Mouse (Mus musculus) forebrain, embryonic 11.5 days (tissue): Measurements from ENCODE around the gene Opcml. TPM values are rescaled to one million over a fixed set of nuclear protein-coding genes. Genes with fewer than 3 reads are reported as not detected.

Experiments used
- ATAC-seq: fragments of 200-750 bp; cut with Nextera tagmentation; replicated peaks from 2 replicates; pipeline ENCODE4 v1.8.0; 2017; ENCODE audit warnings: moderate TSS enrichment; ENCODE audit not compliant: low FRiP score
- DNase-seq: peaks from one replicate; pipeline ENCODE4 v3.0.0-alpha.2; 2017; ENCODE audit warnings: low spot score
- H3K27ac ChIP-seq: fragments of 300-500 bp; sonication (generic); 2 replicates; pipeline ENCODE4 v1.5.1; 2014; ENCODE audit warnings: low read depth, low read length
- H3K27me3 ChIP-seq: fragments of 300-500 bp; sonication (generic); 2 replicates; pipeline ENCODE4 v1.6.1; 2014; ENCODE audit warnings: mild to moderate bottlenecking, low read length, mixed read lengths; ENCODE audit not compliant: control insufficient read depth, insufficient read depth
- H3K36me3 ChIP-seq: fragments of 300-500 bp; sonication (generic); 2 replicates; pipeline ENCODE4 v1.6.1; 2014; ENCODE audit warnings: mild to moderate bottlenecking, low read length, moderate library complexity, mixed read lengths; ENCODE audit not compliant: control insufficient read depth, insufficient read depth
- H3K4me1 ChIP-seq: fragments of 300-500 bp; sonication (generic); replicated peaks from 2 replicates; pipeline ENCODE4 v1.6.1; 2014; ENCODE audit warnings: low read length, mixed read lengths; ENCODE audit not compliant: control insufficient read depth, insufficient read depth
- H3K4me2 ChIP-seq: fragments of 300-500 bp; sonication (generic); 2 replicates; pipeline ENCODE4 v1.6.1; 2014; ENCODE audit warnings: low read depth, mild to moderate bottlenecking, low read length, moderate library complexity, mixed read lengths; ENCODE audit not compliant: severe bottlenecking
- H3K4me3 ChIP-seq: fragments of 300-500 bp; sonication (generic); 2 replicates; pipeline ENCODE4 v1.5.1; 2014; ENCODE audit warnings: low read depth, low read length
- H3K9ac ChIP-seq: fragments of 300-500 bp; sonication (generic); 2 replicates; pipeline ENCODE4 v1.6.1; 2014; ENCODE audit warnings: low read length
- H3K9me3 ChIP-seq: fragments of 300-500 bp; sonication (generic); 2 replicates; pipeline ENCODE4 v1.6.1; 2016; ENCODE audit warnings: low read length, mixed read lengths; ENCODE audit not compliant: control insufficient read depth
- WGBS: fragments of 180-500 bp; shearing (Covaris S2); extraction: QIAGEN DNeasy Blood & Tissue Kit; methylation state at CpG from one replicate; pipeline ENCODE4 v1.1.7; 2014; 5-methylcytosine and 5-hydroxymethylcytosine counted together
- polyA plus RNA-seq: library from polyadenylated mRNA; unstranded; fragments of >200 nt; fragmentation: Nextera tagmentation; extraction: Ambion mirVana; gene quantifications from 2 replicates; pipeline ENCODE4 v1.2.1, GENCODE M21; 2014

The Opcml gene
- polyA plus RNA-seq, 1 experiment from 2014 or later = 2.4 TPM

GRCm38 (mm10) chr9:28572136-28572774 lies 781.7 kb downstream of the Opcml start:
- WGBS = 84% methylated on average over 9 of the region's 9 CpGs
- H3K27ac ChIP-seq = no peak overlapping the region

GRCm38 (mm10) chr9:28578730-28579129 lies 788.2 kb downstream of the Opcml start:
- Histone ChIP-seq H3K4me1 (no peaks in the 10 kb centered on the region), H3K27me3 (no peaks in the 10 kb centered on the region), H3K4me2 (no peak overlapping the region), H3K27ac (no peak overlapping the region), H3K4me3 (no peak overlapping the region), H3K9me3 (no peaks in the 10 kb centered on the region), H3K9ac (no peak overlapping the region), H3K36me3 (no peaks in the 10 kb centered on the region)
- DNase-seq (no peak), ATAC-seq (no peak)

More at GRCm38 (mm10) chr9:28572136-28572774, 781.7 kb downstream of the Opcml start:
- Histone ChIP-seq H3K36me3 (no peaks in the 10 kb centered on the region), H3K4me1 (no peaks in the 10 kb centered on the region), H3K4me2 (no peak overlapping the region), H3K27me3 (no peaks in the 10 kb centered on the region), H3K9me3 (no peaks in the 10 kb centered on the region), H3K4me3 (no peak overlapping the region), H3K9ac (no peak overlapping the region)
- DNase-seq (no peak), ATAC-seq (no peak)

DNA sequence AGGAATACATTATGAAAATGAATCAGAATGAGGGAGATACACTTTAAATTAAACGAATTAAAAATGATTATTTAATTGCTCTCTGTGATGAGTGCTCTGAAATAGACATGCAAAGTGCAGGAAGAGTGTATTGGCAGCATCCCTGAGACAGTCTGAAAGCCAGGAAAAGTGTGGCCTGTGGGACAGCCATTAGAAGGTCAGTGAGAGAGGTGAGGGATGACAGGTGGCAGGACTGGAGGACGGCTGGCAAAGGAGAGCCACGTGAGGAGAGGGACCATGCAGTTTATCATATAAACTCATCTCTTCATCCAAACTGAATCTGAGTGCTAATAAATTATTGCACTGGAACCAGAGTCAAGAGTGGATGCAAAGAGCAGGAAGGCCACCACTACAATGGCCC lies 796.7 kb downstream of the Opcml start:
- H3K36me3 ChIP-seq = no peaks in the 10 kb centered on the region
- ATAC-seq (no peak), DNase-seq (no peak)
- H3K9ac ChIP-seq = no peak overlapping the region
- H3K9me3 ChIP-seq = no peaks in the 10 kb centered on the region
- no peaks in the 10 kb centered on the region; the same call in 1 of the 2 replicates for H3K4me1 ChIP-seq
- no peak overlapping the region for H3K4me2 ChIP-seq
- H3K4me3 ChIP-seq = no peak overlapping the region
- WGBS = 83% methylated on average over 3 of the region's 3 CpGs
- H3K27ac ChIP-seq = no peak overlapping the region
- H3K27me3 ChIP-seq = no peaks in the 10 kb centered on the region

DNA sequence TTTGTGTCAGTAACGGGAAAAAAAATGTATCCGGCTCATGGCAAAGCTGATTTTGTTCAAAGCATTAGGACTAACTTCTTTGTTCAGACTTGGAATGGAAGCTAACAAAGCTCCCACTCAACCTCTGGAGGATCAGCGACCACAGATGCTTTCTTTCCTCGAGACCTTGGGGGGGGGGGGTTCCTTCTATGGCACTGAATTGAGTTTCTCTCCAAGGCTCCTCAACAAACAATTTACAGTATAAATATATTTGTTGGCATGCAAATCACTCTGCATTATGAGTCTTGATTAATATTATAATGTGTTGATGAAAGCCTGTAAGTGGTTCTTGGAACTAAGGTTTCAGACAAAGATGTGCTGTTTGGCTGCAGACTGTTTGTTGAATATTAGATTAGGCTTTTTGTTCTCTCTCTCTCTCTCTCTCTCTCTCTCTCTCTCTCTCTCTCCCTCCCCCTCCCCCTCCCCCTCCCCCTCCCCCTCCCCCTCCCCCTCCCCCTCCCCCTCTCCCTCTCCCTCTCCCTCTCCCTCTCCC lies 797.3 kb downstream of the Opcml start:
- 67% methylated on average over 4 of the region's 4 CpGs for WGBS
- no peak overlapping the region for H3K4me2 ChIP-seq
- no peak overlapping the region for H3K27ac ChIP-seq
- no peak for DNase-seq
- no peak overlapping the region for H3K4me3 ChIP-seq
- no peak overlapping the region for H3K9ac ChIP-seq
- no peaks in the 10 kb centered on the region for H3K9me3 ChIP-seq
- no peaks in the 10 kb centered on the region; the same call in 1 of the 2 replicates for H3K4me1 ChIP-seq
- H3K36me3 ChIP-seq = no peaks in the 10 kb centered on the region
- ATAC-seq = no peak; the same call in 1 of the 2 replicates
- no peaks in the 10 kb centered on the region for H3K27me3 ChIP-seq

DNA sequence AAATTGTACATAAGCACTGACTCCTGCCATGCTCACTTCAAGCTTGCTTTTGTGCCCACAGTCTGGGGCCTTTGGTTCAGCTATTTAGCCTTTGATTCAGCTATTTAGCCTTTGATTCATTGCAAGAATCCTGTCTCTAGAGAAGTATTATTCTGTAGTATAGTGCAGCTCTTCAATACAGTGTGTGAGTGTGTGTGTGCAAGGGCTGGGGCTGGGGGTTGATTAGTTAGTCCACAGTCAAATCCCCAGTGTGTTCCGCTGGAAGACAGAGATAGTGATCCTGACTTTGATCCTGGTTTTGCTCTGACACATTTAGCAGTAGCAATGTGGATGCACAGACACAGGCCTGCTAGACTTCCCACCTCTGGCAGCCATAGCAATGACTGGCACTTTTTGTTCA lies 797.9 kb downstream of the Opcml start:
- H3K9ac ChIP-seq = no peak overlapping the region
- no peak for ATAC-seq
- 89% methylated on average over 1 of the region's 1 CpGs for WGBS
- no peaks in the 10 kb centered on the region for H3K27me3 ChIP-seq
- H3K4me1 ChIP-seq = no peaks in the 10 kb centered on the region; the same call in 1 of the 2 replicates
- no peaks in the 10 kb centered on the region for H3K36me3 ChIP-seq
- H3K4me3 ChIP-seq = no peak overlapping the region
- H3K4me2 ChIP-seq = no peak overlapping the region
- no peaks in the 10 kb centered on the region for H3K9me3 ChIP-seq
- no peak for DNase-seq
- H3K27ac ChIP-seq = no peak overlapping the region

DNA sequence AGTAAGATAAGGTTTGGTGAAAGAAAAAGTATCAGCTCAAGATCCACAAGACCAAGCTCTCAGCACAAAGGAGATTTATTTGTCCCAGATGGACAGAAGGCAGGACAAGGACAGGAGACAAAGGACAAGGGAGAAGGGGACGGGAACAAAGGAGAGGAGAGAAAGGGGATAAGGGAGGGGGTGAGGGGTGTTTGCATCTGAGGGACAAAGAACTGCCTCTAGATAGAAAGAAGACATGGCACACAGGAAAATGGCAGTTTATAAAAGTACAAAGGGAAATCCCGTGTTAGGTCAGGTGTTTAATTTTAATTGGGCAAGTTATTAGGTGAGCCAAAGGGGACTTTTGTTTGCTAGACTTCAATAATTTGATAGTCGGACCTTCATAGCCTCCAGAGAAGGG lies 801.6 kb downstream of the Opcml start:
- no peak overlapping the region for H3K9ac ChIP-seq
- H3K36me3 ChIP-seq = no peaks in the 10 kb centered on the region
- WGBS = 7% methylated on average over 3 of the region's 3 CpGs
- DNase-seq (no peak), ATAC-seq (no peak; the same call in 1 of the 2 replicates)
- H3K4me2 ChIP-seq = no peak overlapping the region
- no peaks in the 10 kb centered on the region; the same call in 1 of the 2 replicates for H3K4me1 ChIP-seq
- H3K4me3 ChIP-seq = no peak overlapping the region
- no peaks in the 10 kb centered on the region for H3K27me3 ChIP-seq
- no peak overlapping the region for H3K27ac ChIP-seq
- H3K9me3 ChIP-seq = no peaks in the 10 kb centered on the region

GRCm38 (mm10) chr9:28595062-28595461 lies 804.5 kb downstream of the Opcml start:
- Histone ChIP-seq H3K36me3 (no peaks in the 10 kb centered on the region), H3K27me3 (no peaks in the 10 kb centered on the region), H3K27ac (no peak overlapping the region), H3K9me3 (no peaks in the 10 kb centered on the region), H3K4me3 (no peak overlapping the region), H3K9ac (no peak overlapping the region), H3K4me2 (no peak overlapping the region), H3K4me1 (no peaks in the 10 kb centered on the region)
- DNase-seq (no peak), ATAC-seq (no peak)
- WGBS = 66% methylated on average over 3 of the region's 3 CpGs

DNA sequence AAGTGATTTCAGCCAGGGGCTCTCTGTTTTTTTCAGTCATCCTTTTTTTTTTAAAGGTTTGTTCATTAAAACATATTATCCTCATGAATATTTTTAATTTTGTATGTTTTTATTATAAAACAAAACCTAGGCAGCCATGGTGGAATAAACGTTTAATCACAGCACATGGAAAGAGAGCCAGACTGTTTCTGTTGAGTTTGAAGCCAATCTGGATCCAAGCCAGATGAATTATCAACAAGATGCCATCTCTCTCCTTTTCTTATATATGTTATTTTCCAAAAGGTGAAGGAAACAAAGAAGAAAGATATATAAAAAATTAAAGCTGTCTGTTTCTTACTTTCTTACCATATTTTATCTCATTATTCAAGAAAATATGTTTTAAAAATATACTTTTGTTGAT lies 815.0 kb downstream of the Opcml start:
- WGBS = 88% methylated on average over 1 of the region's 1 CpGs
- Histone ChIP-seq H3K4me2 (no peak overlapping the region), H3K27ac (no peak overlapping the region), H3K27me3 (no peaks in the 10 kb centered on the region), H3K9me3 (no peaks in the 10 kb centered on the region), H3K4me1 (no peaks in the 10 kb centered on the region), H3K4me3 (no peak overlapping the region), H3K36me3 (no peaks in the 10 kb centered on the region), H3K9ac (no peak overlapping the region)
- ATAC-seq = no peak
- no peak for DNase-seq
